Mouse (Mus musculus) hindbrain, embryonic 15.5 days (tissue): ENCODE results near the gene Musk. TPM values are rescaled to one million over a fixed set of nuclear protein-coding genes. Genes with fewer than 3 reads are reported as not detected.

Source experiments
- ATAC-seq: fragments of 200-750 bp; cut with Nextera tagmentation; 2 replicates; pipeline ENCODE4 v1.8.0; 2017; ENCODE audit warnings: low read depth, moderate number of reproducible peaks, moderate TSS enrichment; ENCODE audit not compliant: low FRiP score
- H3K27ac ChIP-seq: fragments of 300-500 bp; sonication (generic); replicated peaks from 2 replicates; pipeline ENCODE4 v1.5.1; 2015; ENCODE audit warnings: mild to moderate bottlenecking, inconsistent platforms
- H3K27me3 ChIP-seq: fragments of 300-500 bp; sonication (generic); 2 replicates; pipeline ENCODE4 v1.6.1; 2015; ENCODE audit warnings: control low read depth, inconsistent platforms
- H3K36me3 ChIP-seq: fragments of 300-500 bp; sonication (generic); 2 replicates; pipeline ENCODE4 v1.6.1; 2015; ENCODE audit warnings: control low read depth, inconsistent platforms
- H3K4me1 ChIP-seq: fragments of 300-500 bp; sonication (generic); replicated peaks from 2 replicates; pipeline ENCODE4 v1.6.1; 2015; ENCODE audit warnings: control low read depth, inconsistent platforms
- H3K4me2 ChIP-seq: fragments of 300-500 bp; sonication (generic); 2 replicates; pipeline ENCODE4 v1.6.1; 2015; ENCODE audit warnings: moderate library complexity, mild to moderate bottlenecking, inconsistent platforms
- H3K4me3 ChIP-seq: fragments of 300-500 bp; sonication (generic); 2 replicates; pipeline ENCODE4 v1.5.1; 2015; ENCODE audit warnings: mild to moderate bottlenecking, inconsistent platforms
- H3K9ac ChIP-seq: fragments of 300-500 bp; sonication (generic); 2 replicates; pipeline ENCODE4 v1.6.1; 2015; ENCODE audit warnings: inconsistent platforms
- H3K9me3 ChIP-seq: fragments of 300-500 bp; sonication (generic); 2 replicates; pipeline ENCODE4 v1.6.1; 2016; ENCODE audit warnings: control low read depth, inconsistent platforms
- WGBS: fragments of 180-500 bp; shearing (Covaris S2); methylation state at CpG from one replicate; pipeline ENCODE4 v1.1.7; 2015; 5-methylcytosine and 5-hydroxymethylcytosine counted together
- polyA plus RNA-seq: library from polyadenylated mRNA; unstranded; fragments of >200 nt; fragmentation: Nextera tagmentation; extraction: Ambion mirVana; gene quantifications from 2 replicates; pipeline ENCODE4 v1.2.1, GENCODE M21; 2015

The Musk gene
- polyA plus RNA-seq, 1 experiment from 2014 or later, result 0.05 TPM

DNA sequence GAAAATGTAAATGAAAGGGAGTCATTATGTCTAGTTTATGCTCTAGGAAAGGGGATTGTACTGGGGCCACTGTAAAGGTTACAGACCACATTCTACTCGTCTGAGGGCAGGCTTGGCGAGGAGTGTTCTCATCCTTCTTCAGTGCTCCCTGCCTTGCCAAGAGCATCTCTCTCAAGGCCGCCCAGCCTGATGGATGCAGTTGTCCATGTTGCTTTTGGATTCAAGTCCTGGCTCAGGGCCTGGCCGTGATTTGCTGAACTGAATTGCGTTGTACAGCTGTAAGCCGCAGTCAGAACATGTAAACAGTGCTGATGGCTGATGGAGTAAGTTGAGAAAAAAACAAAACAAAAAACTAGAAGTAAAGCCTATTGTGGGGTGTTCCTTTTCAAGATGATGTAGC, 7.4 kb upstream of the Musk start:
- Histone ChIP-seq H3K27me3 (no peaks in the 10 kb centered on the region), H3K27ac (no peak overlapping the region), H3K9ac (no peak overlapping the region), H3K4me2 (no peak overlapping the region), H3K36me3 (no peaks in the 10 kb centered on the region), H3K9me3 (no peaks in the 10 kb centered on the region), H3K4me3 (no peak overlapping the region), H3K4me1 (no peaks in the 10 kb centered on the region)
- no peak for ATAC-seq
- WGBS, result 82% methylated on average over 6 of the region's 6 CpGs

DNA sequence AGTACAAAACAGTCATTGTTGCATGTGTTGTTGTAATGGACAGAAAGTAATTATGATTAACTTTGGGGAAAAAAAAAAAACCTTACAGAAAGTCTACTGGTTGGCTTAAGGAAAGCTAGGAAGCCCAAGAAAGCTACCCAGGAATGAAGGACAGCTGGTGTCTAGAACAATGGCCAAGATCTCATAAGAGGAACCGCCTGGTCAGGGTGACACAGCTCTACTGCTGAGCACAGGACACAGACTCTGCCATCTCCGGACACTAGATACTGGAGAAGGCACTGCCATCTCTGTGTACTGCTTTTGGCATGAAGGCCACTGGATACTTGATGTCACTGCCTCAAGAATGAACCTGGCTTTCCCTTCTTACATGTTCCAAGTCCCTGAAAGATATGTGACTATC, 5.6 kb upstream of the Musk start:
- H3K9ac ChIP-seq, result no peak overlapping the region
- WGBS, result 96% methylated on average over 2 of the region's 2 CpGs
- no peaks in the 10 kb centered on the region for H3K27me3 ChIP-seq
- no peak overlapping the region for H3K4me3 ChIP-seq
- H3K9me3 ChIP-seq, result no peaks in the 10 kb centered on the region
- no peak for ATAC-seq
- H3K27ac ChIP-seq, result no peak overlapping the region
- H3K4me2 ChIP-seq, result no peak overlapping the region
- H3K4me1 ChIP-seq, result no peaks in the 10 kb centered on the region
- H3K36me3 ChIP-seq, result no peaks in the 10 kb centered on the region

DNA sequence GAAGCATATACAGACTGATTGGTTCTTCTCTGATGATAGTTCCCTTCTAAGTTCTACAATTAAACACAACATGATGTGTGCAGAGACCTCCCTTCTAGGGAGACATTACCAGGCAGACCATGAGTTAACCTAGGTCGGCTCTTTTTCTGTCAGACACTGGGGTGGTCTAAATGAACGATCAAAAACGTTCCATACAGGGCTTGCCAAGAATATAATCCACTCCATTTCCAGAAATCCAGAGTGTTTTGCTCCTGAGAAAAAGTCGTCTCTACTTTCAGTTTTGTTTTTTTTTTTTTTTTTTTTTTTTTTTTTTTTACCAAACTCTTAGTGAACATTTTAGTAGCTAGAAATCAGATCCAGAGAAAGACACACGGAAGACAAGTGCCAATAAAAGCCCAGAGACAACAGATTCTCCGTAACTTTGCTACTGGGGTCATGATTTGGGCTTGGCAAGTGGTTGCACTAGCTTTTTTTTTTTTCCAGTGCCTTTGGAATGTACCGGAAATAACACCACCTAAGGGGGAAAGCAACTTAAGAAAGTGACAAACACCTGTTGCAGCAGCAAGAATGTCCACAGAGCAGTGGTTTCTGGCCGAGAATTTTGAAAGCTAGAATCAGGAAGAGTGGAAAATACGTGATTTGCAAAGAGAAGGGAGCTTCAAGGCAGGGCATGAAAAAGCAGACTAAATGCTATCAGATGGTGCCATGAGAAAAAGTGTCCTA, 769 bp downstream of the Musk start:
- Histone ChIP-seq H3K4me3 (no peak overlapping the region), H3K4me2 (no peak overlapping the region), H3K4me1 (no peaks in the 10 kb centered on the region), H3K36me3 (no peaks in the 10 kb centered on the region), H3K27me3 (no peaks in the 10 kb centered on the region), H3K9ac (no peak overlapping the region), H3K27ac (no peak overlapping the region), H3K9me3 (no peaks in the 10 kb centered on the region)
- WGBS, result 84% methylated on average over 9 of the region's 9 CpGs
- no peak for ATAC-seq

GRCm38 (mm10) chr4:58288753-58289152, 3.0 kb downstream of the Musk start:
- Histone ChIP-seq H3K27me3 (no peaks in the 10 kb centered on the region), H3K36me3 (no peaks in the 10 kb centered on the region), H3K9me3 (no peaks in the 10 kb centered on the region), H3K4me2 (no peak overlapping the region), H3K4me3 (no peak overlapping the region), H3K4me1 (no peaks in the 10 kb centered on the region), H3K9ac (no peak overlapping the region), H3K27ac (no peak overlapping the region)
- WGBS, result 87% methylated on average over 5 of the region's 5 CpGs
- no peak for ATAC-seq

- Histone ChIP-seq H3K36me3 (no peaks in the 10 kb centered on the region), H3K4me3 (no peak overlapping the region), H3K4me2 (no peak overlapping the region), H3K9me3 (no peaks in the 10 kb centered on the region), H3K27me3 (no peaks in the 10 kb centered on the region), H3K4me1 (no peaks in the 10 kb centered on the region), H3K9ac (no peak overlapping the region), H3K27ac (no peak overlapping the region)
- 38% methylated on average over 1 of the region's 1 CpGs for WGBS
- ATAC-seq, result no peak
Measured at GRCm38 (mm10) chr4:58291828-58292227, 6.1 kb downstream of the Musk start.

DNA sequence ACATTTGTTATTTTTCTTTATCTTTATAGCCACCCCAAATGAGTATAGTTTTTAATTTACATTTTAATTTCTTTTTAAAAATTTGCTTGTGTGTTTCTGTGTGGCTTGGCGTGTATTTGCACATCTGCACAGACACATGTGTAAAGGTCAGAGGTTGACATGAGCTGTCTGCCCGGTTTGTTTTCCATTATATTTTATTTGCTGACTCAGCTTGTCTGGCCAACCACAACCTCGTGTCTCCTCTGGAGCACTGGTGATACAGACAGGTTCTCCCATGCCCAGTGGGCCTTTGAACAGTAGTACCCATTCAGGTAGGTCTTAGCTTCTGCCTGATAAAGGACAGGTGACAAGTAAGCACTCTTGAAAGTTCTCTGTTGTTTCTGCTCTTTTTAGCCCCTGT, 7.3 kb downstream of the Musk start:
- H3K9ac ChIP-seq, result no peak overlapping the region
- no peaks in the 10 kb centered on the region for H3K36me3 ChIP-seq
- H3K27ac ChIP-seq, result no peak overlapping the region
- H3K4me2 ChIP-seq, result no peak overlapping the region
- ATAC-seq, result no peak
- H3K4me3 ChIP-seq, result no peak overlapping the region
- H3K4me1 ChIP-seq, result no peaks in the 10 kb centered on the region
- no peaks in the 10 kb centered on the region for H3K9me3 ChIP-seq
- WGBS, result 83% methylated on average over 3 of the region's 3 CpGs
- no peaks in the 10 kb centered on the region for H3K27me3 ChIP-seq

DNA sequence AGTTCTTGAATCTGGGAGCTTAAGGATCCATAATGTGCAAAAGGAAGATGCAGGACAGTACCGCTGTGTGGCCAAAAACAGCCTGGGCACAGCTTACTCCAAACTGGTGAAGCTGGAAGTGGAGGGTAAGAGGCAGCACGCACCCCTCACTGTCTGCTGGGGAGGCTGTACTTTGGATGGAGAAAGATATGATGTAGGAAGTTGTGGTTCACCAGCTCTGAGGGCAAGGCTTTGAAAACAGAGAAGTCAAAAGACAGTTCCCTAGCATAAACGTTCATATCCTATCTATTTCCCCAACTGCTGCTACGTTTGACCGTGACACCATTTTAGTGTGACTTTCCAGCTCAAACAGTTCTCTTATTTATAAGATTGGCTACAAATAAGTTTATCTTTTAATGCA, 18.1 kb downstream of the Musk start:
- no peaks in the 10 kb centered on the region for H3K27me3 ChIP-seq
- H3K4me3 ChIP-seq, result no peak overlapping the region
- no peaks in the 10 kb centered on the region for H3K36me3 ChIP-seq
- no peak overlapping the region for H3K4me2 ChIP-seq
- H3K4me1 ChIP-seq, result no peaks in the 10 kb centered on the region
- ATAC-seq, result no peak
- WGBS, result 90% methylated on average over 5 of the region's 5 CpGs
- no peak overlapping the region for H3K27ac ChIP-seq
- H3K9me3 ChIP-seq, result no peaks in the 10 kb centered on the region
- H3K9ac ChIP-seq, result no peak overlapping the region

- H3K36me3 ChIP-seq, result no peaks in the 10 kb centered on the region
- H3K27ac ChIP-seq, result no peak overlapping the region
- ATAC-seq, result no peak
- WGBS, result 45% methylated on average over 7 of the region's 7 CpGs
- H3K4me2 ChIP-seq, result no peak overlapping the region
- H3K27me3 ChIP-seq, result no peaks in the 10 kb centered on the region
- H3K4me3 ChIP-seq, result no peak overlapping the region
- H3K9ac ChIP-seq, result no peak overlapping the region
- no peaks in the 10 kb centered on the region for H3K9me3 ChIP-seq
- no peaks in the 10 kb centered on the region for H3K4me1 ChIP-seq
Measured at GRCm38 (mm10) chr4:58304564-58304963, 18.8 kb downstream of the Musk start.

DNA sequence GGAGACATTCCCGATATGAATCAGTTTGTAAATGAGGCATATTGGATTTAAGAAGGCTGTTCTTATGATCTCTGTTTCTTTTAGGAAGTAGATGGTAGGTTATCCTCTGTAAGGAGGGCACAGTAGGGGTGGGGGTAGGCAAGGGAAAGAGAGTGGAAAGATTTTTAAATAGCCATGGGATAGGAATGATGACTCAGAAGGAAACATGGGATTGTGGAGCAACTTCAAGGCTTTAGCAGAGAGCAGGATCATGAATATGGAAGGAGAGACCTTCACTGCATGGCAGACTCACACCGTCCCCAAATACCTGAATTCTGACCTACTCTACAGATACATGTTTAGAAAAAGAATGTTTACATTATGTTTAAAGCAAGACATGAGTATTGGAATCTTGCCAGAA, 21.7 kb downstream of the Musk start:
- no peak for ATAC-seq
- no peaks in the 10 kb centered on the region for H3K4me1 ChIP-seq
- H3K9ac ChIP-seq, result no peak overlapping the region
- no peak overlapping the region for H3K27ac ChIP-seq
- no peaks in the 10 kb centered on the region for H3K9me3 ChIP-seq
- no peak overlapping the region for H3K4me2 ChIP-seq
- H3K27me3 ChIP-seq, result no peaks in the 10 kb centered on the region
- WGBS, result 73% methylated on average over 2 of the region's 2 CpGs
- no peaks in the 10 kb centered on the region for H3K36me3 ChIP-seq
- no peak overlapping the region for H3K4me3 ChIP-seq

- no peak for ATAC-seq
- Histone ChIP-seq H3K27me3 (no peaks in the 10 kb centered on the region), H3K36me3 (no peaks in the 10 kb centered on the region), H3K4me3 (no peak overlapping the region), H3K4me1 (no peaks in the 10 kb centered on the region), H3K4me2 (no peak overlapping the region), H3K9me3 (no peaks in the 10 kb centered on the region), H3K27ac (no peak overlapping the region), H3K9ac (no peak overlapping the region)
- WGBS, result 74% methylated on average over 1 of the region's 1 CpGs
Measured at GRCm38 (mm10) chr4:58313344-58313743, 27.6 kb downstream of the Musk start.

- no peak for ATAC-seq
- 59% methylated on average over 4 of the region's 4 CpGs for WGBS
Measured at GRCm38 (mm10) chr4:58314942-58315508, 29.3 kb downstream of the Musk start.

GRCm38 (mm10) chr4:58317536-58317935, 31.8 kb downstream of the Musk start:
- no peak for ATAC-seq
- Histone ChIP-seq H3K9ac (no peak overlapping the region), H3K9me3 (no peaks in the 10 kb centered on the region), H3K4me3 (no peak overlapping the region), H3K4me2 (no peak overlapping the region), H3K27me3 (no peaks in the 10 kb centered on the region), H3K27ac (no peak overlapping the region), H3K4me1 (no peaks in the 10 kb centered on the region), H3K36me3 (no peaks in the 10 kb centered on the region)
- 84% methylated on average over 3 of the region's 3 CpGs for WGBS

More at GRCm38 (mm10) chr4:58314942-58315508, 29.3 kb downstream of the Musk start:
- Histone ChIP-seq H3K9me3 (no peaks in the 10 kb centered on the region), H3K36me3 (no peaks in the 10 kb centered on the region), H3K4me2 (no peak overlapping the region), H3K27ac (no peak overlapping the region), H3K27me3 (no peaks in the 10 kb centered on the region), H3K4me1 (no peaks in the 10 kb centered on the region), H3K4me3 (no peak overlapping the region), H3K9ac (no peak overlapping the region)

DNA sequence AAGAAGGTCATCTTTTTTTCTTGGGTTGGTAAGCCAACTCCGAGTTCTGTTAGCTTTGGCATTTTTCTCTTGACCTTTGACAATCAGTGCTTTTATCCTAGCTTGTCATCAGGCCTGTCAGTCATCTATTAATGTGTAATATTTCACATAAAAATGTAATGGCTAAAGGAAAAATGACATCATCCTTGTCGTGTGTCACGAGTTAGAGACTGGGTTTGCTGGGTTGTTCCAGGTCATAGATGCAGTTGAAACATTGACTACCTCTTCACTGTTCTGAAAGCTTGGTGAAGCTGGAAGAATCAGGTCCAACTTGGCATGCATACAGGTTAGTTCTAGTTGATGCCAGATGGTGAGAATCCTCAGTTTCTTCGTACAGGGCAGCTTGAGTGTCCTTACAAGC, 34.5 kb downstream of the Musk start:
- Histone ChIP-seq H3K27ac (no peak overlapping the region), H3K27me3 (no peaks in the 10 kb centered on the region), H3K4me3 (no peak overlapping the region), H3K9ac (no peak overlapping the region), H3K4me1 (no peaks in the 10 kb centered on the region), H3K36me3 (no peaks in the 10 kb centered on the region), H3K4me2 (no peak overlapping the region), H3K9me3 (no peaks in the 10 kb centered on the region)
- 80% methylated on average over 4 of the region's 4 CpGs for WGBS
- no peak for ATAC-seq
